Mouse (Mus musculus): Measurements from ENCODE around the gene Trim25.

GRCm38 (mm10) chr11:89021687-89022086 lies 22.5 kb downstream of the Trim25 start:
- TF ChIP-seq GATA1 (IDR thresholded peaks at IDR 0.05; ENCODE audit: borderline replicate concordance, low read length) (no peak), FLI1 (IDR thresholded peaks at IDR 0.05; ENCODE audit: low read length) (no peak)

Measured in megakaryocyte, embryonic 14.5 days (primary cell).